ENCODE assay signal across 11 mouse cellular contexts in genomic region chr19:46481352-46481751, GRCm38 (mm10). TPM values are rescaled to one million over a fixed set of nuclear protein-coding genes. Genes with fewer than 3 reads are reported as not detected.
DNase-seq lines count a peak whose midpoint lies in the region; ATAC-seq lines count a peak whose summit lies in the region.
"Had no signal": no experiment of that assay in that cellular context is flagged by ENCODE, and none has a peak within 500 bp of the region (broad histone marks: within the 10 kb centered on the region; RNA-seq: fewer than 3 reads in every experiment).

No protein-coding gene starts in this region.

- H3K9ac ChIP-seq in forebrain, embryonic 15.5 days (replicated peaks), result no peak overlapping the region; the same call in 1 of the 2 replicates
- H3K9ac ChIP-seq in forebrain, embryonic 11.5 days (ENCODE audit: low read length), result no peak overlapping the region; the same call in 1 of the 2 replicates
- no peak overlapping the region for H3K9ac ChIP-seq in limb, embryonic 12.5 days (replicated peaks)
- H3K9ac ChIP-seq in hindbrain, embryonic 14.5 days, result no peak overlapping the region
- no peak overlapping the region for H3K9ac ChIP-seq in stomach, embryonic 14.5 days (replicated peaks; ENCODE audit: low read depth, low read length)
- H3K9ac ChIP-seq: forebrain, postnatal 0 days; liver, embryonic 14.5 days had no signal

- H3K27ac ChIP-seq in forebrain, embryonic 15.5 days (replicated peaks), result peak overlapping the region; percentile 16
- no peak overlapping the region for H3K27ac ChIP-seq in forebrain, embryonic 11.5 days (ENCODE audit: low read depth, low read length)
- peak overlapping the region; percentile 23; the same call in 1 of the 2 replicates for H3K27ac ChIP-seq in limb, embryonic 12.5 days
- H3K27ac ChIP-seq in limb, embryonic 10.5 days, result no peak overlapping the region
- H3K27ac ChIP-seq in hindbrain, embryonic 14.5 days, result peak overlapping the region; percentile 48
- H3K27ac ChIP-seq in stomach, embryonic 14.5 days (ENCODE audit: low read length), result peak overlapping the region; percentile 79
- H3K27ac ChIP-seq: liver, embryonic 14.5 days had no signal

- ATAC-seq in forebrain, embryonic 15.5 days (replicated peaks), result no peak
- ATAC-seq in forebrain, embryonic 11.5 days (replicated peaks; ENCODE audit: low FRiP score), result no peak
- no peak for ATAC-seq in limb, embryonic 12.5 days (ENCODE audit: insufficient number of reproducible peaks, insufficient read depth, low FRiP score, low TSS enrichment, low read depth)
- ATAC-seq in hindbrain, embryonic 14.5 days (ENCODE audit: low FRiP score), result no peak
- no peak for ATAC-seq in stomach, embryonic 14.5 days (ENCODE audit: insufficient number of reproducible peaks, insufficient read depth, low FRiP score, low read depth)
- ATAC-seq: forebrain, postnatal 0 days had no signal

- no peaks in the 10 kb centered on the region for H3K27me3 ChIP-seq in forebrain, embryonic 15.5 days
- H3K27me3 ChIP-seq in forebrain, embryonic 11.5 days (ENCODE audit: control insufficient read depth, insufficient read depth, low read length), result no peaks in the 10 kb centered on the region
- H3K27me3 ChIP-seq in limb, embryonic 12.5 days, result no peaks in the 10 kb centered on the region
- no peaks in the 10 kb centered on the region for H3K27me3 ChIP-seq in limb, embryonic 10.5 days (ENCODE audit: low read depth, poor library complexity, severe bottlenecking)
- H3K27me3 ChIP-seq in hindbrain, embryonic 14.5 days (ENCODE audit: control insufficient read depth, insufficient read depth, low read length), result no peaks in the 10 kb centered on the region
- H3K27me3 ChIP-seq in stomach, embryonic 14.5 days (ENCODE audit: control insufficient read depth, insufficient read depth, low read length), result no peaks in the 10 kb centered on the region

- H3K4me2 ChIP-seq in forebrain, embryonic 15.5 days (replicated peaks), result no peak overlapping the region
- no peak overlapping the region for H3K4me2 ChIP-seq in forebrain, embryonic 11.5 days (ENCODE audit: low read depth, low read length, severe bottlenecking)
- no peak overlapping the region for H3K4me2 ChIP-seq in limb, embryonic 12.5 days
- no peak overlapping the region for H3K4me2 ChIP-seq in hindbrain, embryonic 14.5 days (replicated peaks)
- H3K4me2 ChIP-seq in stomach, embryonic 14.5 days (replicated peaks; ENCODE audit: low read depth, low read length), result no peak overlapping the region

- H3K4me3 ChIP-seq in forebrain, embryonic 15.5 days, result no peak overlapping the region
- H3K4me3 ChIP-seq in forebrain, embryonic 11.5 days (ENCODE audit: low read depth, low read length), result no peak overlapping the region
- H3K4me3 ChIP-seq in limb, embryonic 12.5 days (replicated peaks), result no peak overlapping the region
- H3K4me3 ChIP-seq in limb, embryonic 10.5 days, result no peak overlapping the region
- no peak overlapping the region for H3K4me3 ChIP-seq in hindbrain, embryonic 14.5 days (replicated peaks; ENCODE audit: low read length)
- no peak overlapping the region for H3K4me3 ChIP-seq in stomach, embryonic 14.5 days (ENCODE audit: low read depth, low read length)

- H3K36me3 ChIP-seq in forebrain, embryonic 15.5 days, result peaks cover 9% of the 10 kb centered on the region
- peaks cover 4% of the 10 kb centered on the region; the same call in 1 of the 2 replicates for H3K36me3 ChIP-seq in forebrain, embryonic 11.5 days (ENCODE audit: control insufficient read depth, insufficient read depth, low read length)
- H3K36me3 ChIP-seq in limb, embryonic 12.5 days, result peaks cover 77% of the 10 kb centered on the region
- peaks cover 73% of the 10 kb centered on the region for H3K36me3 ChIP-seq in limb, embryonic 10.5 days
- peaks cover 51% of the 10 kb centered on the region for H3K36me3 ChIP-seq in hindbrain, embryonic 14.5 days (replicated peaks; ENCODE audit: control insufficient read depth, insufficient read depth)
- H3K36me3 ChIP-seq in stomach, embryonic 14.5 days (ENCODE audit: control insufficient read depth, insufficient read depth, low read length), result peaks cover 28% of the 10 kb centered on the region

- WGBS in forebrain, embryonic 15.5 days, result 14% methylated on average over 3 of the region's 3 CpGs
- WGBS in forebrain, embryonic 11.5 days, result 16% methylated on average over 3 of the region's 3 CpGs
- 35% methylated on average over 3 of the region's 3 CpGs for WGBS in limb, embryonic 12.5 days
- 42% methylated on average over 3 of the region's 3 CpGs for WGBS in limb, embryonic 10.5 days
- whole genome bisulfite sequencing in hindbrain, embryonic 14.5 days, result 17% methylated on average over 3 of the region's 3 CpGs
- 18% methylated on average over 3 of the region's 3 CpGs for WGBS in stomach, embryonic 14.5 days

- H3K4me1 ChIP-seq in forebrain, embryonic 15.5 days, result peaks cover 32% of the 10 kb centered on the region
- H3K4me1 ChIP-seq in forebrain, embryonic 11.5 days (replicated peaks; ENCODE audit: control insufficient read depth, insufficient read depth, low read length), result peaks cover 11% of the 10 kb centered on the region; the same call in 1 of the 2 replicates
- peaks cover 32% of the 10 kb centered on the region for H3K4me1 ChIP-seq in limb, embryonic 12.5 days (replicated peaks)
- H3K4me1 ChIP-seq in limb, embryonic 10.5 days, result peaks cover 77% of the 10 kb centered on the region
- peaks cover 48% of the 10 kb centered on the region for H3K4me1 ChIP-seq in hindbrain, embryonic 14.5 days (replicated peaks; ENCODE audit: control insufficient read depth, insufficient read depth, low read length)
- peaks cover 72% of the 10 kb centered on the region for H3K4me1 ChIP-seq in stomach, embryonic 14.5 days (ENCODE audit: control insufficient read depth, insufficient read depth, low read length)

- DNase-seq in forebrain, embryonic 11.5 days (ENCODE audit: low spot score), result no peak
- DNase-seq in limb, embryonic 10.5 days (ENCODE audit: low spot score), result no peak
- no peak for DNase-seq in hindbrain, embryonic 14.5 days (ENCODE audit: low spot score)
- DNase-seq in spleen, adult 18-20 months, result no peak
- DNase-seq in right cerebral cortex, postnatal 14 days, result no peak
- DNase-seq: adrenal gland, postnatal 36 days; forebrain, postnatal 0 days had no signal

- no peaks in the 10 kb centered on the region for H3K9me3 ChIP-seq in forebrain, embryonic 15.5 days
- no peaks in the 10 kb centered on the region for H3K9me3 ChIP-seq in forebrain, embryonic 11.5 days (ENCODE audit: control insufficient read depth, low read length)
- no peaks in the 10 kb centered on the region for H3K9me3 ChIP-seq in limb, embryonic 12.5 days
- H3K9me3 ChIP-seq in limb, embryonic 10.5 days (replicated peaks), result no peaks in the 10 kb centered on the region
- H3K9me3 ChIP-seq in hindbrain, embryonic 14.5 days (ENCODE audit: control insufficient read depth, low read length), result no peaks in the 10 kb centered on the region
- no peaks in the 10 kb centered on the region for H3K9me3 ChIP-seq in stomach, embryonic 14.5 days (ENCODE audit: control insufficient read depth, low read depth, low read length)

RNA-seq across cellular contexts. Expression of gene Trim8, which starts 20.1 kb away (rescaled TPM):
- polyA plus RNA-seq in forebrain, embryonic 15.5 days (2015; fragmentation: Nextera tagmentation; extraction: Ambion mirVana), result 28.0 and 29.4 TPM in 2 replicates
- polyA plus RNA-seq in forebrain, embryonic 11.5 days (2014; fragmentation: Nextera tagmentation; extraction: Ambion mirVana), result 30.7 and 39.5 TPM in 2 replicates
- polyA plus RNA-seq in limb, embryonic 12.5 days (2016; fragmentation: Nextera tagmentation; extraction: Ambion mirVana), result 17.3 and 21.5 TPM in 2 replicates
- 13.0 and 15.2 TPM in 2 replicates for polyA plus RNA-seq in limb, embryonic 10.5 days (2016; fragmentation: Nextera tagmentation; extraction: Ambion mirVana)
- polyA plus RNA-seq in hindbrain, embryonic 14.5 days (2014; fragmentation: Nextera tagmentation; extraction: Ambion mirVana), result 37.5 and 39.4 TPM in 2 replicates
- 22.3 and 23.5 TPM in 2 replicates for polyA plus RNA-seq in stomach, embryonic 14.5 days (2014; fragmentation: Nextera tagmentation; extraction: Ambion mirVana)

Comparison
In these comparisons a context has a peak if more than half of its experiments do, and no peak if none do; other contexts are left out.
1. H3K27ac ChIP-seq: peak in forebrain, embryonic 15.5 days (single experiment), limb, embryonic 12.5 days (single experiment), hindbrain, embryonic 14.5 days (single experiment) and stomach, embryonic 14.5 days (single experiment); none in forebrain, embryonic 11.5 days (single experiment) and limb, embryonic 10.5 days (single experiment).